Mouse (Mus musculus) hindbrain, embryonic 11.5 days (tissue): ENCODE data around the gene Apaf1. TPM values are rescaled to one million over a fixed set of nuclear protein-coding genes. Genes with fewer than 3 reads are reported as not detected.

ENCODE experiments used
- ATAC-seq: fragments of 200-750 bp; cut with Nextera tagmentation; 2 replicates; pipeline ENCODE4 v1.8.0; 2017; ENCODE audit warnings: mild to moderate bottlenecking, moderate TSS enrichment, moderate library complexity; ENCODE audit not compliant: low FRiP score
- DNase-seq: peaks from one replicate; pipeline ENCODE4 v3.0.0-alpha.2; 2015; ENCODE audit warnings: low spot score
- H3K27ac ChIP-seq: fragments of 300-500 bp; sonication (generic); 2 replicates; pipeline ENCODE4 v1.5.1; 2014; ENCODE audit warnings: mild to moderate bottlenecking, low read depth, low read length
- H3K27me3 ChIP-seq: fragments of 300-500 bp; sonication (generic); 2 replicates; pipeline ENCODE4 v1.6.1; 2014; ENCODE audit warnings: mild to moderate bottlenecking, low read length, moderate library complexity, mixed read lengths; ENCODE audit not compliant: control insufficient read depth, insufficient read depth
- H3K36me3 ChIP-seq: fragments of 300-500 bp; sonication (generic); 2 replicates; pipeline ENCODE4 v1.6.1; 2014; ENCODE audit warnings: mild to moderate bottlenecking, low read length, moderate library complexity, mixed read lengths; ENCODE audit not compliant: control insufficient read depth, insufficient read depth
- H3K4me1 ChIP-seq: fragments of 300-500 bp; sonication (generic); replicated peaks from 2 replicates; pipeline ENCODE4 v1.6.1; 2014; ENCODE audit warnings: low read length, mixed read lengths; ENCODE audit not compliant: control insufficient read depth, insufficient read depth
- H3K4me2 ChIP-seq: fragments of 300-500 bp; sonication (generic); replicated peaks from 2 replicates; pipeline ENCODE4 v1.6.1; 2014; ENCODE audit warnings: mild to moderate bottlenecking, low read depth, low read length
- H3K4me3 ChIP-seq: fragments of 300-500 bp; sonication (generic); 2 replicates; pipeline ENCODE4 v1.5.1; 2014; ENCODE audit warnings: low read depth, low read length
- H3K9ac ChIP-seq: fragments of 300-500 bp; sonication (generic); 2 replicates; pipeline ENCODE4 v1.6.1; 2014; ENCODE audit warnings: low read depth, low read length
- H3K9me3 ChIP-seq: fragments of 300-500 bp; sonication (generic); 2 replicates; pipeline ENCODE4 v1.6.1; 2016; ENCODE audit warnings: low read length; ENCODE audit not compliant: control insufficient read depth
- whole genome bisulfite sequencing: fragments of 180-500 bp; shearing (Covaris S2); extraction: QIAGEN DNeasy Blood & Tissue Kit; methylation state at CpG from one replicate; pipeline ENCODE4 v1.1.7; 2014; 5-methylcytosine and 5-hydroxymethylcytosine counted together
- polyA plus RNA-seq: library from polyadenylated mRNA; unstranded; fragments of >200 nt; fragmentation: Nextera tagmentation; extraction: Ambion mirVana; gene quantifications from 2 replicates; pipeline ENCODE4 v1.2.1, GENCODE M21; 2014

Apaf1 gene
- polyA plus RNA-seq, 1 experiment from 2014 or later, result 29.4 TPM

GRCm38 (mm10) chr10:91094251-91095104, 11.9 kb upstream of the Apaf1 start:
- no peak for ATAC-seq
- Histone ChIP-seq H3K4me2 (no peak overlapping the region), H3K9ac (no peak overlapping the region), H3K4me1 (no peaks in the 10 kb centered on the region), H3K4me3 (no peak overlapping the region), H3K27me3 (no peaks in the 10 kb centered on the region), H3K36me3 (no peaks in the 10 kb centered on the region), H3K27ac (no peak overlapping the region), H3K9me3 (no peaks in the 10 kb centered on the region)
- 89% methylated on average over 15 of the region's 15 CpGs for WGBS
- no peak for DNase-seq

- Histone ChIP-seq H3K4me1 (no peaks in the 10 kb centered on the region), H3K9me3 (no peaks in the 10 kb centered on the region), H3K4me2 (no peak overlapping the region), H3K4me3 (no peak overlapping the region), H3K36me3 (no peaks in the 10 kb centered on the region), H3K27me3 (no peaks in the 10 kb centered on the region), H3K9ac (no peak overlapping the region), H3K27ac (no peak overlapping the region)
- 83% methylated on average over 4 of the region's 4 CpGs for WGBS
- ATAC-seq (no peak), DNase-seq (no peak)
Measured at GRCm38 (mm10) chr10:91092812-91093211, 10.2 kb upstream of the Apaf1 start.

- Histone ChIP-seq H3K27me3 (no peaks in the 10 kb centered on the region), H3K4me3 (peak overlapping the region; percentile 87), H3K4me2 (peak overlapping the region; percentile 52), H3K9me3 (no peaks in the 10 kb centered on the region), H3K4me1 (no peaks in the 10 kb centered on the region; the same call in 1 of the 2 replicates), H3K9ac (peak overlapping the region; percentile 61), H3K36me3 (no peaks in the 10 kb centered on the region), H3K27ac (no peak overlapping the region)
- 58% methylated on average over 12 of the region's 12 CpGs for WGBS
- ATAC-seq (no peak; the same call in none of the 2 replicates), DNase-seq (no peak)
Measured at GRCm38 (mm10) chr10:91083393-91083927, 890 bp upstream of the Apaf1 start.

GRCm38 (mm10) chr10:91081959-91082507, 537 bp downstream of the Apaf1 start:
- no peaks in the 10 kb centered on the region; the same call in 1 of the 2 replicates for H3K4me1 ChIP-seq
- H3K4me3 ChIP-seq, result peak overlapping the region; percentile 87
- no peaks in the 10 kb centered on the region for H3K9me3 ChIP-seq
- peak overlapping the region; percentile 62 for H3K4me2 ChIP-seq
- DNase-seq (peak; percentile 70), ATAC-seq (peak; percentile 67)
- H3K27ac ChIP-seq, result peak overlapping the region; percentile 83
- H3K27me3 ChIP-seq, result no peaks in the 10 kb centered on the region
- peak overlapping the region; percentile 87 for H3K9ac ChIP-seq
- H3K36me3 ChIP-seq, result no peaks in the 10 kb centered on the region
- under 1% methylated on average over 25 of the region's 27 CpGs for WGBS

GRCm38 (mm10) chr10:91080540-91080939, 2.0 kb downstream of the Apaf1 start:
- no peak for DNase-seq
- no peaks in the 10 kb centered on the region for H3K36me3 ChIP-seq
- no peaks in the 10 kb centered on the region for H3K9me3 ChIP-seq
- no peak overlapping the region for H3K4me3 ChIP-seq
- no peak overlapping the region for H3K27ac ChIP-seq
- no peak overlapping the region for H3K4me2 ChIP-seq
- H3K9ac ChIP-seq, result no peak overlapping the region
- no peaks in the 10 kb centered on the region for H3K27me3 ChIP-seq
- 90% methylated on average over 5 of the region's 5 CpGs for WGBS
- no peaks in the 10 kb centered on the region; the same call in 1 of the 2 replicates for H3K4me1 ChIP-seq
- no peak for ATAC-seq

GRCm38 (mm10) chr10:91076667-91077066, 5.9 kb downstream of the Apaf1 start:
- no peak for ATAC-seq
- WGBS, result 90% methylated on average over 2 of the region's 2 CpGs

GRCm38 (mm10) chr10:91073345-91073744, 9.2 kb downstream of the Apaf1 start:
- Histone ChIP-seq H3K4me3 (no peak overlapping the region), H3K36me3 (no peaks in the 10 kb centered on the region), H3K4me2 (no peak overlapping the region), H3K27ac (no peak overlapping the region), H3K9ac (no peak overlapping the region), H3K27me3 (no peaks in the 10 kb centered on the region), H3K9me3 (no peaks in the 10 kb centered on the region), H3K4me1 (no peaks in the 10 kb centered on the region)
- 94% methylated on average over 3 of the region's 3 CpGs for WGBS
- ATAC-seq, result no peak
- DNase-seq, result no peak

More at GRCm38 (mm10) chr10:91076667-91077066, 5.9 kb downstream of the Apaf1 start:
- DNase-seq, result no peak
- Histone ChIP-seq H3K36me3 (no peaks in the 10 kb centered on the region), H3K4me1 (no peaks in the 10 kb centered on the region; the same call in 1 of the 2 replicates), H3K27me3 (no peaks in the 10 kb centered on the region), H3K4me3 (no peak overlapping the region), H3K4me2 (no peak overlapping the region), H3K27ac (no peak overlapping the region), H3K9me3 (no peaks in the 10 kb centered on the region), H3K9ac (no peak overlapping the region)

GRCm38 (mm10) chr10:91071768-91072167, 10.8 kb downstream of the Apaf1 start:
- Histone ChIP-seq H3K27me3 (no peaks in the 10 kb centered on the region), H3K9ac (no peak overlapping the region), H3K4me3 (no peak overlapping the region), H3K36me3 (0 out of 2 replicates have a peak, but pooled peaks cover 2% of the 10 kb centered on the region), H3K9me3 (no peaks in the 10 kb centered on the region), H3K4me1 (no peaks in the 10 kb centered on the region), H3K4me2 (no peak overlapping the region), H3K27ac (no peak overlapping the region)
- 83% methylated on average over 1 of the region's 1 CpGs for WGBS
- DNase-seq (no peak), ATAC-seq (no peak)
